Mouse (Mus musculus) myocyte (in vitro differentiated cells): ENCODE data around the gene Cacna1f.

ENCODE experiments used
- CEBPB ChIP-seq: IDR thresholded peaks from 2 replicates; pipeline ENCODE4 v1.6.1; 2011; ENCODE audit warnings: mild to moderate bottlenecking, moderate library complexity; ENCODE audit not compliant: poor library complexity, insufficient read depth, severe bottlenecking
- E2F4 ChIP-seq: IDR thresholded peaks from one replicate; pipeline ENCODE4 v1.6.1; 2011; ENCODE audit warnings: mild to moderate bottlenecking, control low read depth, moderate library complexity; ENCODE audit not compliant: insufficient read depth
- MAX ChIP-seq: IDR thresholded peaks from one replicate; pipeline ENCODE4 v1.6.1; 2011; ENCODE audit warnings: low read depth, mild to moderate bottlenecking, control low read depth
- POLR2A ChIP-seq: IDR thresholded peaks from one replicate; pipeline ENCODE4 v1.6.1; 2011; ENCODE audit warnings: low read depth, mild to moderate bottlenecking, control low read depth, moderate library complexity; ENCODE audit not compliant: insufficient read length
- POLR2AphosphoS2 ChIP-seq: IDR thresholded peaks from one replicate; pipeline ENCODE4 v1.6.1; 2011; ENCODE audit warnings: low read depth, control low read depth; ENCODE audit not compliant: insufficient read length
- SRF ChIP-seq: IDR thresholded peaks from one replicate; pipeline ENCODE4 v1.6.1; 2011; ENCODE audit warnings: low read depth; ENCODE audit not compliant: control insufficient read depth, insufficient read length
- TCF12 ChIP-seq: IDR thresholded peaks from one replicate; pipeline ENCODE4 v1.6.1; 2011; ENCODE audit warnings: mild to moderate bottlenecking, control low read depth; ENCODE audit not compliant: poor library complexity, insufficient read depth, severe bottlenecking
- USF1 ChIP-seq: IDR thresholded peaks from one replicate; pipeline ENCODE4 v1.6.1; 2011; ENCODE audit warnings: low read depth, mild to moderate bottlenecking, control low read depth, moderate library complexity

- TF ChIP-seq POLR2A (peak; percentile 66), POLR2AphosphoS2 (peak; percentile 25), TCF12 (no peak), MAX (no peak), SRF (no peak), USF1 (no peak), CEBPB (no peak), E2F4 (no peak)
These were observed 41.9 kb downstream of the Cacna1f start for GRCm38 (mm10) chrX:7648671-7649304.
